Mouse (Mus musculus): ENCODE measurements around the gene Ddx59. TPM values are rescaled to one million over a fixed set of nuclear protein-coding genes. Genes with fewer than 3 reads are reported as not detected.
A peak's percentile ranks its signal among the peaks of the same experiment; 100 is the strongest.

The Ddx59 gene
- polyA plus RNA-seq (2015; fragmentation: Nextera tagmentation; extraction: Ambion mirVana): 19.7 and 20.3 TPM in 2 replicates

GRCm38 (mm10) chr1:136414798-136415755 lies at the start of gene Ddx59:
Gene Ddx59, plus strand, starts transcription at chr1:136415271.
- peak within 1 kb of the TSS; percentile 100 for H3K27ac ChIP-seq (replicated peaks)
- H3K4me2 ChIP-seq (replicated peaks): peak within 1 kb of the TSS; percentile 52
- H3K9me3 ChIP-seq (replicated peaks): no peaks in the 10 kb centered on the region
- peak within 1 kb of the TSS; percentile 84 for H3K4me3 ChIP-seq (replicated peaks)
- ATAC-seq (ENCODE audit: insufficient number of reproducible peaks, low FRiP score, low TSS enrichment, low read depth): peak; percentile 99
- no peaks in the 10 kb centered on the region for H3K36me3 ChIP-seq
- H3K9ac ChIP-seq: peak within 1 kb of the TSS; percentile 85
- H3K4me1 ChIP-seq: peaks cover 12% of the 10 kb centered on the region
- WGBS: 2% methylated on average over 78 of the region's 78 CpGs
- H3K27me3 ChIP-seq: no peaks in the 10 kb centered on the region

GRCm38 (mm10) chr1:136365986-136366385 lies 49.1 kb upstream of the Ddx59 start:
- WGBS: 69% methylated on average over 3 of the region's 3 CpGs
- no peak overlapping the region for H3K27ac ChIP-seq (replicated peaks)
- no peak for ATAC-seq (ENCODE audit: insufficient number of reproducible peaks, low FRiP score, low TSS enrichment, low read depth)
- no peaks in the 10 kb centered on the region for H3K27me3 ChIP-seq
- H3K4me3 ChIP-seq (replicated peaks): no peak overlapping the region
- H3K36me3 ChIP-seq: no peaks in the 10 kb centered on the region
- no peaks in the 10 kb centered on the region for H3K9me3 ChIP-seq (replicated peaks)
- H3K4me1 ChIP-seq: peaks cover 8% of the 10 kb centered on the region; the same call in 1 of the 2 replicates
- no peak overlapping the region for H3K9ac ChIP-seq
- H3K4me2 ChIP-seq (replicated peaks): no peak overlapping the region

- Histone ChIP-seq H3K27me3 (no peaks in the 10 kb centered on the region), H3K36me3 (no peaks in the 10 kb centered on the region), H3K27ac (replicated peaks) (no peak overlapping the region), H3K9ac (no peak overlapping the region), H3K4me3 (replicated peaks) (no peak overlapping the region), H3K9me3 (replicated peaks) (no peaks in the 10 kb centered on the region), H3K4me1 (peaks cover 7% of the 10 kb centered on the region; the same call in 1 of the 2 replicates), H3K4me2 (replicated peaks) (no peak overlapping the region)
- ATAC-seq (ENCODE audit: insufficient number of reproducible peaks, low FRiP score, low TSS enrichment, low read depth): no peak
- WGBS: 71% methylated on average over 7 of the region's 7 CpGs
Measured at GRCm38 (mm10) chr1:136379261-136379660, 35.8 kb upstream of the Ddx59 start.

- Histone ChIP-seq H3K9ac (no peak overlapping the region), H3K4me2 (replicated peaks) (no peak overlapping the region), H3K27me3 (no peaks in the 10 kb centered on the region), H3K27ac (replicated peaks) (no peak overlapping the region), H3K9me3 (replicated peaks) (no peaks in the 10 kb centered on the region), H3K4me3 (replicated peaks) (no peak overlapping the region), H3K4me1 (peaks cover 7% of the 10 kb centered on the region; the same call in 1 of the 2 replicates), H3K36me3 (no peaks in the 10 kb centered on the region)
- no peak for ATAC-seq (ENCODE audit: insufficient number of reproducible peaks, low FRiP score, low TSS enrichment, low read depth)
- WGBS: 85% methylated on average over 4 of the region's 4 CpGs
Measured at GRCm38 (mm10) chr1:136380161-136380560, 34.9 kb upstream of the Ddx59 start.

GRCm38 (mm10) chr1:136380606-136381005 lies 34.5 kb upstream of the Ddx59 start:
- H3K4me1 ChIP-seq: peaks cover 7% of the 10 kb centered on the region; the same call in 1 of the 2 replicates
- no peak for ATAC-seq (ENCODE audit: insufficient number of reproducible peaks, low FRiP score, low TSS enrichment, low read depth)
- no peak overlapping the region for H3K9ac ChIP-seq

GRCm38 (mm10) chr1:136381169-136381568 lies 33.9 kb upstream of the Ddx59 start:
- ATAC-seq (ENCODE audit: insufficient number of reproducible peaks, low FRiP score, low TSS enrichment, low read depth): no peak

More at GRCm38 (mm10) chr1:136380606-136381005, 34.5 kb upstream of the Ddx59 start:
- H3K4me3 ChIP-seq (replicated peaks): no peak overlapping the region
- no peaks in the 10 kb centered on the region for H3K27me3 ChIP-seq
- no peak overlapping the region for H3K27ac ChIP-seq (replicated peaks)
- H3K9me3 ChIP-seq (replicated peaks): no peaks in the 10 kb centered on the region
- WGBS: 87% methylated on average over 8 of the region's 8 CpGs
- no peak overlapping the region for H3K4me2 ChIP-seq (replicated peaks)
- no peaks in the 10 kb centered on the region for H3K36me3 ChIP-seq

GRCm38 (mm10) chr1:136381583-136381982 lies 33.5 kb upstream of the Ddx59 start:
- Histone ChIP-seq H3K4me1 (peaks cover 7% of the 10 kb centered on the region; the same call in 1 of the 2 replicates), H3K9ac (no peak overlapping the region), H3K27ac (replicated peaks) (peak overlapping the region; percentile 8; the same call in 1 of the 2 replicates), H3K4me3 (replicated peaks) (no peak overlapping the region), H3K9me3 (replicated peaks) (no peaks in the 10 kb centered on the region), H3K4me2 (replicated peaks) (no peak overlapping the region), H3K36me3 (no peaks in the 10 kb centered on the region), H3K27me3 (no peaks in the 10 kb centered on the region)
- no peak for ATAC-seq (ENCODE audit: insufficient number of reproducible peaks, low FRiP score, low TSS enrichment, low read depth)
- 56% methylated on average over 5 of the region's 5 CpGs for WGBS

More at GRCm38 (mm10) chr1:136381169-136381568, 33.9 kb upstream of the Ddx59 start:
- H3K27me3 ChIP-seq: no peaks in the 10 kb centered on the region
- no peak overlapping the region for H3K4me3 ChIP-seq (replicated peaks)
- no peak overlapping the region for H3K4me2 ChIP-seq (replicated peaks)
- H3K27ac ChIP-seq (replicated peaks): peak overlapping the region; percentile 8; the same call in 1 of the 2 replicates
- H3K36me3 ChIP-seq: no peaks in the 10 kb centered on the region
- no peaks in the 10 kb centered on the region for H3K9me3 ChIP-seq (replicated peaks)
- H3K4me1 ChIP-seq: peaks cover 7% of the 10 kb centered on the region; the same call in 1 of the 2 replicates
- 57% methylated on average over 6 of the region's 6 CpGs for WGBS
- no peak overlapping the region for H3K9ac ChIP-seq

GRCm38 (mm10) chr1:136386914-136387313 lies 28.2 kb upstream of the Ddx59 start:
- H3K4me3 ChIP-seq (replicated peaks): no peak overlapping the region
- no peak overlapping the region for H3K9ac ChIP-seq
- H3K9me3 ChIP-seq (replicated peaks): no peaks in the 10 kb centered on the region
- H3K4me2 ChIP-seq (replicated peaks): no peak overlapping the region
- H3K27ac ChIP-seq (replicated peaks): no peak overlapping the region
- no peak for ATAC-seq (ENCODE audit: insufficient number of reproducible peaks, low FRiP score, low TSS enrichment, low read depth)
- H3K36me3 ChIP-seq: no peaks in the 10 kb centered on the region
- 0 out of 2 replicates have a peak, but pooled peaks cover 2% of the 10 kb centered on the region for H3K4me1 ChIP-seq
- H3K27me3 ChIP-seq: no peaks in the 10 kb centered on the region
- WGBS: 22% methylated on average over 5 of the region's 6 CpGs

- whole genome bisulfite sequencing: 33% methylated on average over 10 of the region's 10 CpGs
- Histone ChIP-seq H3K4me2 (replicated peaks) (no peak overlapping the region), H3K36me3 (no peaks in the 10 kb centered on the region)
Measured at GRCm38 (mm10) chr1:136394506-136394905, 20.6 kb upstream of the Ddx59 start.

GRCm38 (mm10) chr1:136395073-136395472 lies 20.0 kb upstream of the Ddx59 start:
- Histone ChIP-seq H3K9me3 (replicated peaks) (no peaks in the 10 kb centered on the region), H3K4me2 (replicated peaks) (no peak overlapping the region), H3K4me1 (0 out of 2 replicates have a peak, but pooled peaks cover 3% of the 10 kb centered on the region), H3K4me3 (replicated peaks) (no peak overlapping the region), H3K36me3 (no peaks in the 10 kb centered on the region), H3K27ac (replicated peaks) (no peak overlapping the region), H3K9ac (no peak overlapping the region), H3K27me3 (no peaks in the 10 kb centered on the region)
- ATAC-seq (ENCODE audit: insufficient number of reproducible peaks, low FRiP score, low TSS enrichment, low read depth): no peak
- 29% methylated on average over 5 of the region's 5 CpGs for WGBS

More at GRCm38 (mm10) chr1:136394506-136394905, 20.6 kb upstream of the Ddx59 start:
- Histone ChIP-seq H3K9ac (no peak overlapping the region), H3K4me1 (0 out of 2 replicates have a peak, but pooled peaks cover 3% of the 10 kb centered on the region), H3K27ac (replicated peaks) (no peak overlapping the region), H3K27me3 (no peaks in the 10 kb centered on the region), H3K9me3 (replicated peaks) (no peaks in the 10 kb centered on the region), H3K4me3 (replicated peaks) (no peak overlapping the region)
- ATAC-seq (ENCODE audit: insufficient number of reproducible peaks, low FRiP score, low TSS enrichment, low read depth): peak; percentile 67; the same call in 1 of the 2 replicates

GRCm38 (mm10) chr1:136401281-136401680 lies 13.8 kb upstream of the Ddx59 start:
- H3K27ac ChIP-seq (replicated peaks): no peak overlapping the region
- no peak overlapping the region for H3K4me2 ChIP-seq (replicated peaks)
- H3K9ac ChIP-seq: no peak overlapping the region
- no peaks in the 10 kb centered on the region for H3K9me3 ChIP-seq (replicated peaks)
- no peak for ATAC-seq (ENCODE audit: insufficient number of reproducible peaks, low FRiP score, low TSS enrichment, low read depth)
- no peak overlapping the region for H3K4me3 ChIP-seq (replicated peaks)
- WGBS: 66% methylated on average over 8 of the region's 8 CpGs
- H3K36me3 ChIP-seq: no peaks in the 10 kb centered on the region
- no peaks in the 10 kb centered on the region for H3K27me3 ChIP-seq
- H3K4me1 ChIP-seq: no peaks in the 10 kb centered on the region
